ENCODE assay signal across 8 mouse cellular contexts in the genomic region with DNA sequence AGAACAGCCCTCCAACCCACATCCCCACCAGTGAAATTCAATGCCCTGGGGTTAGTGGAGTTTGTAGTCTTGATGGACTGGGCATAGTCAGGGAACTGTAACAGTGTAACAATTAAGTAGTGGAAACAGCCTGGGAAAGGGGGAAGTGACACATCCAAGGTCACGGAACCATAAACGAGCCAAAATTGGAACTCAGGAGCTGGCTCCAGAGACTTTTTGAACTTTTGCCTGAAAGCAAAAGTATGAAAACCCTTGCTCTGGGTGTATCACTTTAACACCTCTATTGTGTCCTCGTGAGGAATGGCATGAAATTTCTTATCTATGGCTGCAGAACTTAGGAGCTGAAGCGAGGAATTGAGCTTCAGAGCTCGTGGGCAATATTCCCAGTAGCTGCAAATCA. TPM values are rescaled to one million over a fixed set of nuclear protein-coding genes. Genes with fewer than 3 reads are reported as not detected.
DNase-seq lines count a peak whose midpoint lies in the region; ATAC-seq and TF ChIP-seq lines count a peak whose summit lies in the region.

No protein-coding gene starts in this region.

- TF ChIP-seq CTCF in testis, adult 2 months (IDR thresholded peaks at IDR 0.05; ENCODE audit: control insufficient read depth, insufficient read depth, insufficient replicate concordance, low read depth, low read length), result no peak

- 35% methylated on average over 5 of the region's 5 CpGs for WGBS in liver, embryonic 13.5 days (ENCODE audit: insufficient replicate concordance)

- H3K4me1 ChIP-seq in erythroblast, embryonic 14.5 days (ENCODE audit: control insufficient read depth), result peaks cover 56% of the 10 kb centered on the region
- H3K4me1 ChIP-seq in testis, adult 2 months (ENCODE audit: control insufficient read depth, insufficient read depth, low read length), result peaks cover 16% of the 10 kb centered on the region
- H3K4me1 ChIP-seq in liver, embryonic 13.5 days (replicated peaks), result peaks cover 80% of the 10 kb centered on the region

- peak overlapping the region; percentile 94 for H3K4me3 ChIP-seq in erythroblast, embryonic 14.5 days (replicated peaks)
- H3K4me3 ChIP-seq in testis, adult 2 months (ENCODE audit: control insufficient read depth, low read depth, low read length), result no peak overlapping the region
- peak overlapping the region; percentile 85 for H3K4me3 ChIP-seq in liver, embryonic 13.5 days (replicated peaks)

- no peak for ATAC-seq in erythroblast, adult 5-6 weeks (replicated peaks; ENCODE audit: low FRiP score, poor library complexity, severe bottlenecking)
- ATAC-seq in liver, embryonic 13.5 days (ENCODE audit: low read depth), result no peak

- H3K4me2 ChIP-seq in liver, embryonic 13.5 days, result peak overlapping the region; percentile 91

- H3K9me3 ChIP-seq in erythroblast, embryonic 14.5 days (ENCODE audit: control insufficient read depth, low read length), result no peaks in the 10 kb centered on the region
- H3K9me3 ChIP-seq in liver, embryonic 13.5 days (replicated peaks), result no peaks in the 10 kb centered on the region

- no peak for TF ChIP-seq POLR2A in testis, adult 2 months (IDR thresholded peaks at IDR 0.05; ENCODE audit: control insufficient read depth, low read depth, low read length)

- H3K9ac ChIP-seq in liver, embryonic 13.5 days, result peak overlapping the region; percentile 93

- no peaks in the 10 kb centered on the region for H3K27me3 ChIP-seq in erythroblast, embryonic 14.5 days (ENCODE audit: control insufficient read depth)
- H3K27me3 ChIP-seq in testis, adult 2 months (ENCODE audit: control insufficient read depth, insufficient read depth, low read length), result no peaks in the 10 kb centered on the region
- no peaks in the 10 kb centered on the region for H3K27me3 ChIP-seq in liver, embryonic 13.5 days

- DNase-seq in testis, postnatal 10 days (ENCODE audit: low spot score), result no peak
- DNase-seq in liver, embryonic 13.5 days, result no peak
- DNase-seq in layer of hippocampus, postnatal 10 days (ENCODE audit: low spot score in 2 of 2), result no peak
- DNase-seq in ovary, adult 18-20 months (ENCODE audit: low spot score), result no peak
- no peak for DNase-seq in spleen, postnatal 36 days (ENCODE audit: low spot score in 2 of 2)

- H3K27ac ChIP-seq in testis, adult 2 months (ENCODE audit: control insufficient read depth, insufficient read depth, low read depth, low read length), result peak overlapping the region; percentile 96
- H3K27ac ChIP-seq in liver, embryonic 13.5 days, result peak overlapping the region; percentile 90

- H3K36me3 ChIP-seq in erythroblast, embryonic 14.5 days (ENCODE audit: control insufficient read depth), result no peaks in the 10 kb centered on the region; the same call in none of the 2 replicates
- H3K36me3 ChIP-seq in testis, adult 2 months (ENCODE audit: control insufficient read depth, insufficient read depth, low read length), result no peaks in the 10 kb centered on the region
- no peaks in the 10 kb centered on the region for H3K36me3 ChIP-seq in liver, embryonic 13.5 days

RNA-seq across cellular contexts. Expression of gene Zfp787, which starts 1.6 kb away (rescaled TPM):
- 0.85 and 2.6 TPM in 2 replicates for polyA plus RNA-seq in erythroblast, embryonic 14.5 days (2012)
- total RNA-seq in erythroblast, adult 5-6 weeks (2015; ENCODE audit: low replicate concordance), result 1.5 and 8.4 TPM in 2 replicates
- total RNA-seq in erythroblast, adult 5-6 weeks (2017; ENCODE audit: low replicate concordance), result 5.2 and 10.3 TPM in 2 replicates
- polyA plus RNA-seq in testis, adult 2 months (2012; rRNA removed), result 41.0 and 45.8 TPM in 2 replicates
- 9.9 and 12.0 TPM in 2 replicates for polyA plus RNA-seq in liver, embryonic 13.5 days (2015; fragmentation: Nextera tagmentation; extraction: Ambion mirVana)
- total RNA-seq in layer of hippocampus, postnatal 10 days (2021), result 10 to 100 TPM; 27.1 to 32.7 TPM

RNA-seq across cellular contexts. Expression of gene Zfp444, which starts 17.9 kb away (rescaled TPM):
- polyA plus RNA-seq in erythroblast, embryonic 14.5 days (2012), result 1.7 and 1.8 TPM in 2 replicates
- total RNA-seq in erythroblast, adult 5-6 weeks (2015; ENCODE audit: low replicate concordance), result 0.77 and 1.5 TPM in 2 replicates
- total RNA-seq in erythroblast, adult 5-6 weeks (2017; ENCODE audit: low replicate concordance), result 1.3 and 5.7 TPM in 2 replicates
- 20.3 and 21.6 TPM in 2 replicates for polyA plus RNA-seq in testis, adult 2 months (2012; rRNA removed)
- polyA plus RNA-seq in liver, embryonic 13.5 days (2015; fragmentation: Nextera tagmentation; extraction: Ambion mirVana), result 19.6 and 21.0 TPM in 2 replicates
- total RNA-seq in layer of hippocampus, postnatal 10 days (2021), result 10 to 100 TPM; 55.9 to 65.8 TPM

RNA-seq across cellular contexts. Expression of gene Galp, which starts 42.7 kb away (rescaled TPM):
- not detected in 2 replicates for polyA plus RNA-seq in erythroblast, embryonic 14.5 days (2012)
- not detected in 2 replicates for total RNA-seq in erythroblast, adult 5-6 weeks (2015; ENCODE audit: low replicate concordance)
- total RNA-seq in erythroblast, adult 5-6 weeks (2017; ENCODE audit: low replicate concordance), result not detected in 2 replicates
- not detected in 2 replicates for polyA plus RNA-seq in testis, adult 2 months (2012; rRNA removed)
- not detected in 2 replicates for polyA plus RNA-seq in liver, embryonic 13.5 days (2015; fragmentation: Nextera tagmentation; extraction: Ambion mirVana)
- not detected for total RNA-seq in layer of hippocampus, postnatal 10 days (2021)
